ENCODE assay signal across 19 mouse cellular contexts in genomic region chr9:23199841-23200240, GRCm38 (mm10). TPM values are rescaled to one million over a fixed set of nuclear protein-coding genes. Genes with fewer than 3 reads are reported as not detected.
DNase-seq lines count a peak whose midpoint lies in the region; ATAC-seq and TF ChIP-seq lines count a peak whose summit lies in the region.
"Had no signal": no experiment of that assay in that cellular context is flagged by ENCODE, and none has a peak within 500 bp of the region (broad histone marks: within the 10 kb centered on the region; RNA-seq: fewer than 3 reads in every experiment).

No protein-coding gene starts in this region.

- DNase-seq in hindbrain, postnatal 0 days (ENCODE audit: low spot score) = peak; percentile 32
- no peak for DNase-seq in lung, postnatal 36 days
- peak; percentile 7 for DNase-seq in brain, adult 2 months (ENCODE audit: low read depth, low spot score)
- DNase-seq in stomach, postnatal 0 days (ENCODE audit: low spot score) = no peak
- no peak for DNase-seq in embryo, embryonic 10 days (ENCODE audit: low spot score)
- DNase-seq: cerebellum, adult 9-10 months; embryo, embryonic 11 days; heart, postnatal 10 days; layer of hippocampus, postnatal 36 days; thymus, adult 2 months had no signal

- TF ChIP-seq CTCF in hindbrain, postnatal 0 days (IDR thresholded peaks at IDR 0.05; ENCODE audit: low read depth) = no peak
- TF ChIP-seq CTCF in stomach, postnatal 0 days (IDR thresholded peaks at IDR 0.05; ENCODE audit: low read depth) = no peak

- 72% methylated on average over 1 of the region's 1 CpGs for WGBS in hindbrain, postnatal 0 days
- WGBS in hindbrain, embryonic 13.5 days = 89% methylated on average over 1 of the region's 1 CpGs
- 50% methylated on average over 1 of the region's 1 CpGs for WGBS in lung, embryonic 16.5 days
- 80% methylated on average over 1 of the region's 1 CpGs for WGBS in stomach, postnatal 0 days

- no peak for TF ChIP-seq EP300 in stomach, postnatal 0 days (optimal IDR thresholded peaks at IDR 0.05)

- no peaks in the 10 kb centered on the region for H3K27me3 ChIP-seq in hindbrain, postnatal 0 days (ENCODE audit: insufficient read depth, low read length)
- 0 out of 2 replicates have a peak, but pooled peaks cover 8% of the 10 kb centered on the region for H3K27me3 ChIP-seq in hindbrain, embryonic 13.5 days
- no peaks in the 10 kb centered on the region for H3K27me3 ChIP-seq in lung, embryonic 16.5 days (ENCODE audit: control insufficient read depth, insufficient read depth, low read depth, low read length)
- H3K27me3 ChIP-seq in stomach, postnatal 0 days (ENCODE audit: control insufficient read depth, insufficient read depth, low read length) = no peaks in the 10 kb centered on the region
- H3K27me3 ChIP-seq: neural tube, embryonic 15.5 days had no signal

- H3K4me3 ChIP-seq in hindbrain, postnatal 0 days (ENCODE audit: low read length) = no peak overlapping the region
- no peak overlapping the region for H3K4me3 ChIP-seq in hindbrain, embryonic 13.5 days
- H3K4me3 ChIP-seq in lung, embryonic 16.5 days (ENCODE audit: low read length) = no peak overlapping the region
- no peak overlapping the region for H3K4me3 ChIP-seq in stomach, postnatal 0 days (ENCODE audit: low read depth, low read length)
- H3K4me3 ChIP-seq: forebrain, embryonic 12.5 days; limb, embryonic 12.5 days; neural tube, embryonic 15.5 days had no signal

- ATAC-seq in hindbrain, postnatal 0 days = no peak
- no peak for ATAC-seq in hindbrain, embryonic 13.5 days (ENCODE audit: low FRiP score)
- peak; percentile 57 for ATAC-seq in lung, embryonic 16.5 days (ENCODE audit: low read depth)
- ATAC-seq in stomach, postnatal 0 days (ENCODE audit: low FRiP score, low TSS enrichment) = 0 out of 2 replicates have a peak, but pooled peaks have one; percentile 29
- ATAC-seq: CD4-positive, CD25-positive, alpha-beta regulatory T cell, adult 4 months had no signal

- no peaks in the 10 kb centered on the region for H3K9me3 ChIP-seq in hindbrain, postnatal 0 days (ENCODE audit: low read length)
- no peaks in the 10 kb centered on the region for H3K9me3 ChIP-seq in hindbrain, embryonic 13.5 days
- H3K9me3 ChIP-seq in lung, embryonic 16.5 days (ENCODE audit: control insufficient read depth, low read length) = 0 out of 2 replicates have a peak, but pooled peaks cover 2% of the 10 kb centered on the region
- no peaks in the 10 kb centered on the region for H3K9me3 ChIP-seq in stomach, postnatal 0 days (ENCODE audit: control insufficient read depth, low read length)
- H3K9me3 ChIP-seq: forebrain, embryonic 12.5 days; limb, embryonic 12.5 days; neural tube, embryonic 15.5 days had no signal

- H3K27ac ChIP-seq in hindbrain, postnatal 0 days = no peak overlapping the region
- no peak overlapping the region for H3K27ac ChIP-seq in hindbrain, embryonic 13.5 days
- H3K27ac ChIP-seq in lung, embryonic 16.5 days (ENCODE audit: low read length) = no peak overlapping the region
- no peak overlapping the region for H3K27ac ChIP-seq in stomach, postnatal 0 days (replicated peaks)
- H3K27ac ChIP-seq: forebrain, embryonic 12.5 days; hindbrain, embryonic 14.5 days; limb, embryonic 12.5 days; liver, embryonic 14.5 days; neural tube, embryonic 15.5 days had no signal

- no peak overlapping the region for H3K9ac ChIP-seq in hindbrain, postnatal 0 days (replicated peaks; ENCODE audit: low read length)
- no peak overlapping the region for H3K9ac ChIP-seq in hindbrain, embryonic 13.5 days
- H3K9ac ChIP-seq in lung, embryonic 16.5 days (ENCODE audit: low read length) = no peak overlapping the region
- H3K9ac ChIP-seq in stomach, postnatal 0 days (ENCODE audit: low read length) = no peak overlapping the region
- H3K9ac ChIP-seq: forebrain, embryonic 12.5 days; hindbrain, embryonic 14.5 days; limb, embryonic 12.5 days; liver, embryonic 14.5 days; neural tube, embryonic 15.5 days had no signal

- H3K36me3 ChIP-seq in hindbrain, postnatal 0 days (ENCODE audit: insufficient read depth, low read length) = no peaks in the 10 kb centered on the region
- no peaks in the 10 kb centered on the region for H3K36me3 ChIP-seq in hindbrain, embryonic 13.5 days
- H3K36me3 ChIP-seq in lung, embryonic 16.5 days (ENCODE audit: control insufficient read depth, insufficient read depth, low read length) = no peaks in the 10 kb centered on the region
- H3K36me3 ChIP-seq in stomach, postnatal 0 days (ENCODE audit: control insufficient read depth, insufficient read depth, low read length) = no peaks in the 10 kb centered on the region
- H3K36me3 ChIP-seq: forebrain, embryonic 12.5 days; limb, embryonic 12.5 days; neural tube, embryonic 15.5 days had no signal

- H3K4me1 ChIP-seq in hindbrain, postnatal 0 days (ENCODE audit: insufficient read depth, low read length) = peaks cover 9% of the 10 kb centered on the region
- H3K4me1 ChIP-seq in hindbrain, embryonic 13.5 days (replicated peaks) = peaks cover 17% of the 10 kb centered on the region
- H3K4me1 ChIP-seq in lung, embryonic 16.5 days (replicated peaks; ENCODE audit: control insufficient read depth, insufficient read depth, low read length) = no peaks in the 10 kb centered on the region; the same call in 1 of the 2 replicates
- no peaks in the 10 kb centered on the region; the same call in 1 of the 2 replicates for H3K4me1 ChIP-seq in stomach, postnatal 0 days (replicated peaks; ENCODE audit: control insufficient read depth, insufficient read depth)

- no peak overlapping the region for H3K4me2 ChIP-seq in hindbrain, postnatal 0 days (ENCODE audit: low read depth, low read length)
- H3K4me2 ChIP-seq in hindbrain, embryonic 13.5 days = no peak overlapping the region
- H3K4me2 ChIP-seq in lung, embryonic 16.5 days (ENCODE audit: low read depth, low read length) = no peak overlapping the region
- H3K4me2 ChIP-seq in stomach, postnatal 0 days (replicated peaks; ENCODE audit: low read depth) = no peak overlapping the region
- H3K4me2 ChIP-seq: forebrain, embryonic 12.5 days; hindbrain, embryonic 14.5 days; limb, embryonic 12.5 days; neural tube, embryonic 15.5 days had no signal

RNA-seq across cellular contexts. Expression of gene Bmper, which starts 23.0 kb away (rescaled TPM):
- total RNA-seq in hindbrain, postnatal 0 days (2014; rRNA removed) = 9.9 and 10.2 TPM in 2 replicates
- polyA plus RNA-seq in hindbrain, postnatal 0 days (2015; fragmentation: Nextera tagmentation; extraction: Ambion mirVana) = 6.7 and 8.1 TPM in 2 replicates
- polyA plus RNA-seq in hindbrain, embryonic 13.5 days (2015; fragmentation: Nextera tagmentation; extraction: Ambion mirVana) = 5.8 and 6.0 TPM in 2 replicates
- polyA plus RNA-seq in lung, embryonic 16.5 days (2015; fragmentation: Nextera tagmentation; extraction: Ambion mirVana) = 30.6 and 31.9 TPM in 2 replicates
- polyA plus RNA-seq in stomach, postnatal 0 days (2015; fragmentation: Nextera tagmentation; extraction: Ambion mirVana) = 2.8 and 4.0 TPM in 2 replicates
- total RNA-seq: MEL had no signal
- polyA plus RNA-seq: CD4-positive, CD25-positive, alpha-beta regulatory T cell, adult 4 months had no signal

Comparison
In these comparisons a context has a peak if more than half of its experiments do, and no peak if none do; other contexts are left out.
1. ATAC-seq: peak in lung, embryonic 16.5 days (single experiment) and stomach, postnatal 0 days (single experiment); none in hindbrain, postnatal 0 days (single experiment) and hindbrain, embryonic 13.5 days (single experiment).
2. DNase-seq: peak in hindbrain, postnatal 0 days (single experiment) and brain, adult 2 months (single experiment); none in lung, postnatal 36 days (single experiment), stomach, postnatal 0 days (single experiment) and embryo, embryonic 10 days (single experiment).